Mouse (Mus musculus) heart, postnatal 4 days (tissue): ENCODE results near the gene Hist1h3i. TPM values are rescaled to one million over a fixed set of nuclear protein-coding genes. Genes with fewer than 3 reads are reported as not detected.
"Not testable (repeated sequence)": the region's sequence is repeated elsewhere in the genome, so short reads cannot be mapped to it uniquely, and the experiment has no call there.

Experiments used
- DNase-seq: peaks from one replicate; pipeline ENCODE4 v3.0.0; 2021
- total RNA-seq, 2 experiments: library from RNA; stranded (reverse); gene quantifications; 2 replicates each; pipeline ENCODE4 v1.2.3; 2021

Gene Hist1h3i
- 100 to 1,000 TPM; 504 to 518 TPM for total RNA-seq

DNA sequence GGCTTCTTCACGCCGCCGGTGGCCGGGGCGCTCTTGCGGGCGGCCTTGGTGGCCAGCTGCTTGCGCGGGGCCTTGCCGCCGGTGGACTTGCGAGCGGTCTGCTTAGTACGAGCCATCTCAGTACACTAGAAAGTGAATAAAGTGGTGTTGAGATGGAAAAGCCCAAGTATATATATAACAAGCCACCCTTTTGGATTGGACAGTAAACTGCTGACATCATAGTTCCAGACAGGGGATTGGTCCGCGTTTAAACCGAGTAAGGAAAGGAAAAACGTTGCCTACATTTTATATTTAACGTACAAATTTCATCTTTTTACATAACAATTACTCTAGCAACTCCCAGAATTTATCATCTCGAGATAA is at the start of gene Hist1h3i:
TSS of gene Hist1h3i (minus strand) at position 116 of the 363 bp plus-strand sequence.
- DNase-seq, result peak; percentile 55

GRCm38 (mm10) chr13:21831418-21832394 is 48.5 kb upstream of the Hist1h3i start, which contains the start of gene Hist1h4n:
Gene Hist1h4n (minus strand): TSS chr13:21832196.
- peak; percentile 11 for DNase-seq

DNA sequence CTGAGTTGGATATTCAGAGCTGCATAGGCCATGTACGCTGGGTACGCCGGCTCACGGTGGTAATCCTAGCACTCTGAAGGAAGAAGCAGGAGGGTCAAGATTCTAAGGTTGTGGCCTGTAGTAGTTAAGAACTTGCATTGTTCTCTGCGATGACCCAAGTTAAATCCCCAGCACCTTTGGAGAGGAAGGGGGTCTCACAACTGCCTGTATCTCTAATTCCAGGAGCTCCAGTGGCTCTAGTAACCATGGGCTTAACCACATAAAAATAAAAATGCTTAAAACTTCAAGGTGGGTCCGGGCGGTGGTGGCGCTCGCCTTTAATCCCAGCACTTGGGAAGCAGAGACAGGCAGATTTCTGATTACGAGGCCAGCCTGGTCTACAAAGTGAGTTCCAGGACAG is 47.2 kb upstream of the Hist1h3i start:
- DNase-seq, result no peak

DNA sequence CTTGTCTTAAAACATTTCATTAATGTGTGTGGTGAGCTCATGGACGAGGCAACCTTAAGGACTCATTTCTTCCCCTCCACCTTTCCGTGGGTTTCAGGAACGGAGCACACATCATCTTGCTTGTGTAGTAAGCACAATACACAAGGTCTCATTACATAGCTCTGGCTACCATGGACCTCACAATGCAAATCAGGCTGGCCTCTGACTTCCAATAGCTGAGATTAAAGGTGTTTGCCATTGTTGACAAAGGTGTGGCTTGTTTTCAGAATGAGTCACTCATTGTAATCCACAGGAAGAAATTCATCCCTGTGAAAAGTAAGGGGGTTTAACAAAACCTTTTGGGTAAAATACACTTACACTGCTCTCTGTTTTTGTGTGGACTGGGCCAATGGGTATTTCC is 45.3 kb upstream of the Hist1h3i start:
- DNase-seq, result no peak

GRCm38 (mm10) chr13:21820082-21820890 is 37.1 kb upstream of the Hist1h3i start:
- not testable (repeated sequence) for DNase-seq

DNA sequence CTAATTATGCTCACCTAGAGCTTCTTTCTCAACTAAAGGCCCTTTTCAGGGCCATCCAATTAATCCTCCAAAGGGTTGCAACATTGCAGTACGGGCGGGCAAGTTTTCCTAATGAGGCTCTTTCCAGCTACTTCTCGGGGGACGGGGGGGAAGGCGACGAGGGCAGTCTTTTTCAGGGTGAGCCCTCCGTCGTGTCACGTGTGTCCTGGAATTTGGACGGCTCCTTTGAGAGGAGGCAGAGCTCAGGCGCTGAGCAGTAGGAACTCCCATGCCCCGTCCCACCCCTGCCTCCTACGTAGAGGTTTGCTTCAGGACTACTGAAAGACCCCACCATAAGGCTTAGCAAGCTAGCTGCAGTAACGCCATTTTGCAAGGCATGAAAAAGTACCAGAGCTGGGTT is 28.9 kb upstream of the Hist1h3i start:
- not testable (repeated sequence) for DNase-seq

- DNase-seq, result peak; percentile 21
These were observed 28.4 kb upstream of the Hist1h3i start, which contains the start of gene Hist1h4m for GRCm38 (mm10) chr13:21811539-21811938. Gene Hist1h4m (plus strand): TSS chr13:21811746.

DNA sequence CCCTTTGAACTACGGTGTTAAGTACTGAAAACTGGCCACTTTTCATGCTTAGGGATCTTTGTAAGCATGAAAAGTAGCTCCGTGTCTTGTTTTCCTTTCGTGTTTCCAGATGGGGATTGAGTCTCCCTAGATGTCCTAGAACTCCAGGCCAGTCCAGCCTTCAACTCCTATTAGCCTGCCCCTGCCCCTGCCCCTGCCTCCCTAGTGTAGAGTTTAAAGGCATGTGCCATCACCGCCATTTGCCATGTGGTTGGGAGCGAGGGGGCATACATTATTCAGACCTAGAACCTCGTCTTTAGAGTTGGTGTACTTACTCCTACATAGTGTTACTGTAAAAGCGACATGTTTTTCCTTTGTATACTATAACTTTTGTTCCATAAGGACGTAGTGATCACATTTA is 27.9 kb upstream of the Hist1h3i start:
- not testable (repeated sequence) for DNase-seq

DNA sequence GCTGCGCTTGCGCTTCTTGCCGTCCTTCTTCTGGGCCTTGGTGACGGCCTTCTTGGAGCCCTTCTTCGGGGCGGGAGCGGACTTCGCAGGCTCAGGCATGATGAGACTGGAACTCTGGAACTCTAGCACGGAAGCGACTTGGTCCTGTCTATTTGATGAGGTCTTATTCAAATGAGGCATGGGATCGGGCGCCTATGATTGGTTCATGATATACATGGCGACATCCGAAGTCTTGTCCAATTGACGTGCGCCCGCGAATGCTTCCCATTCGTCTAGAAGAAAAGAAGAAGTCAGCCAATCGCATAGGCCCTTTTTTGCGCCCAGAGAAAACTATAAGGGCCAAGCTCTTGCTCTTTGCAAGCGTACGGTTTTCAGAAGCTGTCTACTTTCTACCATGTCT is 26.9 kb upstream of the Hist1h3i start, which contains the start of the genes Hist1h2bq and Hist1h2ao:
TSS of gene Hist1h2bq (minus strand) at position 125 of the 400 bp plus-strand sequence.
TSS of gene Hist1h2ao (plus strand) at position 393 of the 400 bp plus-strand sequence.
- DNase-seq, result not testable (repeated sequence)

DNA sequence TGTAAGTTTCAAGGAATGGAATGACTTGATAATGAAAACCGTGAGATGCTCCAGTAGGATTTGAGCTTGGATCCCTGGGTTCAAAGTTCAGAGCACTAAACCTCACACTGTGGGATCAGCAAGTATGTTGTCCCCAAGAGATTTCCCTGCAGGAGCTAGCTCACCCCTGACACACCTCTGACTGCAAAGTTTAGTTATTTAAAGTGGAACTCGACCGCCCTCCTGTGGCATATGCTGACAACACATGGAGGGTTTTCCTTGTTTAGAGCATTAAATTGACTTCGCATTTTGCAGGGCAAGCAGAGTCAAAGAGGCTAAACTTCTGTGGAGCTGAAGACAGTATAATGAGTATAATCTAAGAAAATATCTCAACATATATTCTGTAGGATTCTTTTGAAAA is 19.9 kb upstream of the Hist1h3i start:
- DNase-seq, result not testable (repeated sequence)

- DNase-seq, result not testable (repeated sequence)
These were observed 14.0 kb upstream of the Hist1h3i start for GRCm38 (mm10) chr13:21797163-21797562.

- DNase-seq, result no peak
These were observed 12.4 kb upstream of the Hist1h3i start for GRCm38 (mm10) chr13:21795584-21795983.

DNA sequence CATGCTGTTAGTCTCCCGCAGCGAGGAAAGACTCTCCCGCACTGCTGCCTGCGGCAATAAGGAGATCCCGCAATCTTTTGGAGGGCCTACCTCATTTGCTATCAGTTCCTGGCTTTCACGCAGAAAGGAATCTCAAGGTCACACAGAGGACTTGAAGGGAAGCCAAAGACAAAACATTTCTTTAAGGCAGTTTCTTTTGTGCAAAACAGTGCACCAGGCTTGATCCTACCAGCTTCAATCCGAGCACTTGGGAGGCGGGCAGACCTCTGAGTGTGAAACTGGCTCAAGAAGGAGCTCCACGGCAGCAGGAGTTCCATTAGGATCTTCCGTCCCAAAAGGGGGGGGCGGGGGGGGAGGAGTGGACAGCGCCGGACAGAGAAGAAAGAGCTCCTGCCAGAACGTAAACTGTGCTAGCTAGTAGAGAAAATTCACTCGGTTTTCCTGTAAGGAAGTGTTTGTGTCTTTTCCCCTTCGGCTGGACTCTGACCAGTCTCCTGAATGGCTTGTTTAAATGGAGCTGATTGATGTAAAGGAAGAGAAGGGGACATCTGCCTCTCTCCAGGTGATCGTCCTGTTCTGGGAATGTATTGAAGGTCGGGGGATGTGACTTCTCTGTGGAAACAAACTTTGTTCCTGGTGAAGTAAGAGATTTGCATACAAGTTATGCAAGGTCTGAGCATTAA is 7.6 kb upstream of the Hist1h3i start:
- DNase-seq, result no peak

GRCm38 (mm10) chr13:21789925-21790324 is 6.8 kb upstream of the Hist1h3i start:
- DNase-seq, result no peak

DNA sequence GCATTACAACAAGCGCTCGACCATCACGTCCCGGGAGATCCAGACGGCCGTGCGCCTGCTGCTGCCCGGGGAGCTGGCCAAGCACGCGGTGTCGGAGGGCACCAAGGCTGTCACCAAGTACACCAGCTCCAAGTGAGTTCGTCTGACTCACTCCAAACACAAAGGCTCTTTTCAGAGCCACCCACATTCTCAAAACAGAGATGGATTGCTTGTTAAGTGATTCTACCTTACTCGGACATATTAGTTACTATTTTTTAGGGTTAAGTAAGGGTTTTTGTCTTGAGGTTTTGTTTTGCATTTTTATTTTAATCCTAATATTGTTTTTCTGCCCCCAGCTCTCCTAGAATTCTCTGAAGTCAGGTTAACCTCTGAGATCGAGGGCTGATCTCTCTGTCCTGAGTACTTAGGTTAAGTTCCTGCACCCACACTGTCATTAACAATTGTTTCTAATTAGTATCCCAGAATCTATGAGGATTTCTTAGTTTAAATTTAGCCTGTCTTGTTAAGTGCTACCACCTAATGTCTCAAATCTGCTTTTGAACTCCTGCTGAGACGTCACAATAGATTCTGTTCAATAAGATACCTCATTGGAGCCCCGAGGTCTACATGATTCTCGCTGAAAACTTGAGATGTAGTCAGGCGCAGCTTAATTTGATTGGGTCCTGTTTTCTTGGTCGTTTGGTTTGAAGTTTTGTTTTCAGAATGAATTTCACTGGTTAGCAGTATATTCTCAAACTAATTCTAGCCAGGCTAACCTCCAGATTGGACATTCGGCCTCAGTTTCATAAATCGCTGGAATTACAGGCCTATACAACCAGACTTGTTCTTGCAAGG is 4.8 kb upstream of the Hist1h3i start:
- no peak for DNase-seq

- DNase-seq, result peak; percentile 88
These were observed 3.9 kb upstream of the Hist1h3i start, which contains the start of the genes Hist1h2an and Hist1h2bp for GRCm38 (mm10) chr13:21786899-21787629. Gene Hist1h2an (minus strand): TSS chr13:21787218. Gene Hist1h2bp (plus strand): TSS chr13:21787461.

DNA sequence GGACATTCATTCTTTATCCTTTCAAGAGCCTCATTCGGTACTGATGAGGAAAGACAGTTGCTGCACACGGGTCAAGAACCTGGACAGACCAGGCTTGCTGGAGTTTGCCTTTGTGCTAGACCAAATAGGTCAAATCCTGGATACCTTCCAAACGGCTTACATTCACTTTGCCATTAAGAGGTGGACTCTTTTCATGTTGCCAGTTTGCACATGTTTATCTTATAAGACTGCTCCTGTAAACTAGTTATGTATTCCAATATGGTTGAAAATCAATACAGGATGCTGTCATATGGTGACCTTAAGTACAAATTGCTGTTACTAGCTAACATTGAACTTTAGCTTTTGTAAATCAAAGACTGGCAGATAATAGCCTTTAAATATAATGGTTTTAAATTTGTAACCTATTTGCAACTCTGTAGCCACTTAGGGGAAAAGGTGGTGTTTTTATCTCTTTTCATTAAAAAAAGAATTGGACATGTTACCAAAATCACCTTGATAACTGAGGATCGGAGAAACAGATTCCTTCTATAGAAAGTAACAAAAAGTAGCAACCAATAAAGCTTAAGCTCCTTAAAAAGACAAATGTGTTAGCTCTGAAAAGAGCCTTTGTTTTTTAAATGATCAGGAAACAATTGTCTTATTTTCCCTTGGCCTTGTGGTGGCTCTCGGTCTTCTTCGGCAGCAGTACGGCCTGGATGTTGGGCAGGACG is 3.2 kb upstream of the Hist1h3i start:
- DNase-seq, result peak; percentile 14

DNA sequence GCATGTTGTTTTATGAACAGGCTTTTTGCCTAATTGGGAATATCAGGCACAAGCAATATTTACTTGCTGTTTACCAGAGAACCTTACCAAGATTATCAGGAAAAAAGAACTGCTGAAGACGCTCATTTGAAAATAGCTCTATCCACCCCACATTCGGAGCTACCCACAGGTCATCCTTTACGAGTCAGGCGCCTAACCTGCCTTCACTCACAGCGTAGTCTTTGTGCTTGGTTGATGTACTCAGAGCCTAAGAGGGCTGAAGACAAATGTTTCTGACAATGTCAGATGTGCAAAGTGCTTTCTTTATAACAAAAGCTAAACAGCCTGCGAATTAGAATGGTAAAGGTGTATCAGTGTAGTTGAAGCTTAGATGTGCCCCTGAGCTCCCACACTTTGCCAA is 1.1 kb upstream of the Hist1h3i start:
- DNase-seq, result no peak

DNA sequence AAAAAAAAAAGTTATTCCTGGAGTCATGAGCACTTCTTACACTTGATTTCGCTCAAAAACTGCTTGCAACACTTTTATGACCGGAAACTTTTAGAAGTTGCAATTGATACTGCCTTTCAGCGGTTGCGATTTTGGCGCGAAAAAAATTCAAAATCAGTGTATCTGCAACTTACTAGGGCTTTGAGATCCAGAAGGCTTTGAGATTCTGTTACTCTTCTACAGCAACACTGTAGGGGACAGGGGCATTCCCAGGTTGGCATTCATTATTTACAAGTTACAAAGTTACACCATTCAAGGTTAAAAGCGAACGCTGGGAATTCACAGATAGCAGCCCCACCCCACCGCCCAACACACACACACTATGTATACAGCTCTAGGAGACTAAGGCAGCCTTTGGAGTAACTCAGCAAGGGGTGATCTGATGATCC is 578 bp upstream of the Hist1h3i start:
- peak; percentile 23 for DNase-seq
